Mouse (Mus musculus): ENCODE results near the gene Myct1. TPM values are rescaled to one million over a fixed set of nuclear protein-coding genes. Genes with fewer than 3 reads are reported as not detected.

Gene Myct1
- polyA plus RNA-seq, 1 experiment from 2014 or later: 1.1 TPM

- Histone ChIP-seq H3K9ac (ENCODE audit: low read length) (no peak overlapping the region), H3K4me1 (ENCODE audit: control insufficient read depth, insufficient read depth, low read length) (no peaks in the 10 kb centered on the region), H3K4me2 (ENCODE audit: low read length) (no peak overlapping the region), H3K4me3 (ENCODE audit: low read depth, low read length) (no peak overlapping the region), H3K27ac (ENCODE audit: low read depth, low read length) (no peak overlapping the region), H3K9me3 (replicated peaks; ENCODE audit: control insufficient read depth, low read length) (no peaks in the 10 kb centered on the region), H3K36me3 (ENCODE audit: control insufficient read depth, insufficient read depth, low read length) (no peaks in the 10 kb centered on the region), H3K27me3 (replicated peaks; ENCODE audit: control insufficient read depth, insufficient read depth, low read length) (no peaks in the 10 kb centered on the region)
- WGBS: 82% methylated on average over 4 of the region's 4 CpGs
- ATAC-seq: no peak
- DNase-seq (ENCODE audit: low spot score): no peak
These were observed 33.0 kb upstream of the Myct1 start for GRCm38 (mm10) chr10:5560526-5560925.

GRCm38 (mm10) chr10:5561706-5562105 is 31.9 kb upstream of the Myct1 start:
- H3K4me1 ChIP-seq (ENCODE audit: control insufficient read depth, insufficient read depth, low read length): no peaks in the 10 kb centered on the region
- H3K27ac ChIP-seq (ENCODE audit: low read depth, low read length): no peak overlapping the region
- no peaks in the 10 kb centered on the region for H3K27me3 ChIP-seq (replicated peaks; ENCODE audit: control insufficient read depth, insufficient read depth, low read length)
- no peak for ATAC-seq
- H3K9me3 ChIP-seq (replicated peaks; ENCODE audit: control insufficient read depth, low read length): no peaks in the 10 kb centered on the region
- WGBS: 86% methylated on average over 4 of the region's 4 CpGs
- DNase-seq (ENCODE audit: low spot score): no peak
- H3K4me3 ChIP-seq (ENCODE audit: low read depth, low read length): no peak overlapping the region
- H3K36me3 ChIP-seq (ENCODE audit: control insufficient read depth, insufficient read depth, low read length): no peaks in the 10 kb centered on the region
- H3K9ac ChIP-seq (ENCODE audit: low read length): no peak overlapping the region
- H3K4me2 ChIP-seq (ENCODE audit: low read length): no peak overlapping the region

- H3K27ac ChIP-seq (ENCODE audit: low read depth, low read length): no peak overlapping the region
- H3K9me3 ChIP-seq (replicated peaks; ENCODE audit: control insufficient read depth, low read length): no peaks in the 10 kb centered on the region
- no peak overlapping the region for H3K4me2 ChIP-seq (ENCODE audit: low read length)
- no peak overlapping the region for H3K9ac ChIP-seq (ENCODE audit: low read length)
- no peaks in the 10 kb centered on the region for H3K36me3 ChIP-seq (ENCODE audit: control insufficient read depth, insufficient read depth, low read length)
- ATAC-seq (no peak), DNase-seq (ENCODE audit: low spot score) (no peak)
- no peaks in the 10 kb centered on the region for H3K27me3 ChIP-seq (replicated peaks; ENCODE audit: control insufficient read depth, insufficient read depth, low read length)
- H3K4me1 ChIP-seq (ENCODE audit: control insufficient read depth, insufficient read depth, low read length): no peaks in the 10 kb centered on the region
- WGBS: 92% methylated on average over 4 of the region's 4 CpGs
- no peak overlapping the region for H3K4me3 ChIP-seq (ENCODE audit: low read depth, low read length)
These were observed 24.6 kb upstream of the Myct1 start for GRCm38 (mm10) chr10:5568991-5569390.

GRCm38 (mm10) chr10:5570059-5570458 is 23.5 kb upstream of the Myct1 start:
- H3K36me3 ChIP-seq (ENCODE audit: control insufficient read depth, insufficient read depth, low read length): no peaks in the 10 kb centered on the region
- H3K9ac ChIP-seq (ENCODE audit: low read length): no peak overlapping the region
- no peak for DNase-seq (ENCODE audit: low spot score)
- H3K4me1 ChIP-seq (ENCODE audit: control insufficient read depth, insufficient read depth, low read length): no peaks in the 10 kb centered on the region
- H3K27me3 ChIP-seq (replicated peaks; ENCODE audit: control insufficient read depth, insufficient read depth, low read length): no peaks in the 10 kb centered on the region
- ATAC-seq: no peak
- H3K27ac ChIP-seq (ENCODE audit: low read depth, low read length): no peak overlapping the region
- no peak overlapping the region for H3K4me2 ChIP-seq (ENCODE audit: low read length)
- no peak overlapping the region for H3K4me3 ChIP-seq (ENCODE audit: low read depth, low read length)
- 93% methylated on average over 8 of the region's 8 CpGs for WGBS
- H3K9me3 ChIP-seq (replicated peaks; ENCODE audit: control insufficient read depth, low read length): no peaks in the 10 kb centered on the region

- ATAC-seq (no peak), DNase-seq (ENCODE audit: low spot score) (no peak)
- Histone ChIP-seq H3K36me3 (ENCODE audit: control insufficient read depth, insufficient read depth, low read length) (no peaks in the 10 kb centered on the region), H3K4me2 (ENCODE audit: low read length) (no peak overlapping the region), H3K27ac (ENCODE audit: low read depth, low read length) (no peak overlapping the region), H3K9me3 (replicated peaks; ENCODE audit: control insufficient read depth, low read length) (no peaks in the 10 kb centered on the region), H3K27me3 (replicated peaks; ENCODE audit: control insufficient read depth, insufficient read depth, low read length) (no peaks in the 10 kb centered on the region), H3K9ac (ENCODE audit: low read length) (no peak overlapping the region), H3K4me1 (ENCODE audit: control insufficient read depth, insufficient read depth, low read length) (no peaks in the 10 kb centered on the region), H3K4me3 (ENCODE audit: low read depth, low read length) (no peak overlapping the region)
- 79% methylated on average over 5 of the region's 5 CpGs for WGBS
These were observed 22.2 kb upstream of the Myct1 start for GRCm38 (mm10) chr10:5571332-5571731.

- H3K9me3 ChIP-seq (replicated peaks; ENCODE audit: control insufficient read depth, low read length): no peaks in the 10 kb centered on the region
- H3K4me2 ChIP-seq (ENCODE audit: low read length): no peak overlapping the region
- H3K4me3 ChIP-seq (ENCODE audit: low read depth, low read length): no peak overlapping the region
- H3K27me3 ChIP-seq (replicated peaks; ENCODE audit: control insufficient read depth, insufficient read depth, low read length): no peaks in the 10 kb centered on the region
- no peak overlapping the region for H3K9ac ChIP-seq (ENCODE audit: low read length)
- H3K36me3 ChIP-seq (ENCODE audit: control insufficient read depth, insufficient read depth, low read length): no peaks in the 10 kb centered on the region
- H3K27ac ChIP-seq (ENCODE audit: low read depth, low read length): no peak overlapping the region
- ATAC-seq (no peak), DNase-seq (ENCODE audit: low spot score) (no peak)
- no peaks in the 10 kb centered on the region for H3K4me1 ChIP-seq (ENCODE audit: control insufficient read depth, insufficient read depth, low read length)
- WGBS: 66% methylated on average over 2 of the region's 2 CpGs
These were observed 20.2 kb upstream of the Myct1 start for GRCm38 (mm10) chr10:5573328-5573727.

GRCm38 (mm10) chr10:5591061-5591460 is 2.5 kb upstream of the Myct1 start:
- no peak overlapping the region for H3K9ac ChIP-seq (ENCODE audit: low read length)
- DNase-seq (ENCODE audit: low spot score) (no peak), ATAC-seq (no peak)
- H3K36me3 ChIP-seq (ENCODE audit: control insufficient read depth, insufficient read depth, low read length): no peaks in the 10 kb centered on the region
- H3K27me3 ChIP-seq (replicated peaks; ENCODE audit: control insufficient read depth, insufficient read depth, low read length): no peaks in the 10 kb centered on the region
- WGBS: 85% methylated on average over 2 of the region's 2 CpGs
- no peak overlapping the region for H3K27ac ChIP-seq (ENCODE audit: low read depth, low read length)
- H3K4me2 ChIP-seq (ENCODE audit: low read length): no peak overlapping the region
- H3K4me1 ChIP-seq (ENCODE audit: control insufficient read depth, insufficient read depth, low read length): no peaks in the 10 kb centered on the region
- H3K4me3 ChIP-seq (ENCODE audit: low read depth, low read length): no peak overlapping the region
- H3K9me3 ChIP-seq (replicated peaks; ENCODE audit: control insufficient read depth, low read length): no peaks in the 10 kb centered on the region

GRCm38 (mm10) chr10:5591996-5592395 is 1.6 kb upstream of the Myct1 start:
- no peak overlapping the region for H3K4me3 ChIP-seq (ENCODE audit: low read depth, low read length)
- H3K27ac ChIP-seq (ENCODE audit: low read depth, low read length): no peak overlapping the region
- H3K4me1 ChIP-seq (ENCODE audit: control insufficient read depth, insufficient read depth, low read length): no peaks in the 10 kb centered on the region
- ATAC-seq: no peak
- no peaks in the 10 kb centered on the region for H3K9me3 ChIP-seq (replicated peaks; ENCODE audit: control insufficient read depth, low read length)
- no peaks in the 10 kb centered on the region for H3K36me3 ChIP-seq (ENCODE audit: control insufficient read depth, insufficient read depth, low read length)
- WGBS: 92% methylated on average over 4 of the region's 4 CpGs
- no peak overlapping the region for H3K4me2 ChIP-seq (ENCODE audit: low read length)
- no peak for DNase-seq (ENCODE audit: low spot score)
- H3K27me3 ChIP-seq (replicated peaks; ENCODE audit: control insufficient read depth, insufficient read depth, low read length): no peaks in the 10 kb centered on the region
- no peak overlapping the region for H3K9ac ChIP-seq (ENCODE audit: low read length)

GRCm38 (mm10) chr10:5594457-5594856 is 882 bp downstream of the Myct1 start:
- Histone ChIP-seq H3K4me1 (ENCODE audit: control insufficient read depth, insufficient read depth, low read length) (no peaks in the 10 kb centered on the region), H3K27me3 (replicated peaks; ENCODE audit: control insufficient read depth, insufficient read depth, low read length) (no peaks in the 10 kb centered on the region), H3K27ac (ENCODE audit: low read depth, low read length) (no peak overlapping the region), H3K9me3 (replicated peaks; ENCODE audit: control insufficient read depth, low read length) (no peaks in the 10 kb centered on the region), H3K4me2 (ENCODE audit: low read length) (no peak overlapping the region), H3K4me3 (ENCODE audit: low read depth, low read length) (no peak overlapping the region), H3K9ac (ENCODE audit: low read length) (no peak overlapping the region), H3K36me3 (ENCODE audit: control insufficient read depth, insufficient read depth, low read length) (no peaks in the 10 kb centered on the region)
- no peak for ATAC-seq
- WGBS: 74% methylated on average over 5 of the region's 5 CpGs
- DNase-seq (ENCODE audit: low spot score): no peak
